Mouse (Mus musculus): ENCODE results near the gene Ggnbp2. TPM values are rescaled to one million over a fixed set of nuclear protein-coding genes. Genes with fewer than 3 reads are reported as not detected.

Ggnbp2 gene
- polyA plus RNA-seq, 1 experiment from 2014 or later: 100 TPM

Small RNAs within 50 kb of the gene (microRNA-seq; reads per million reads assigned to microRNA genes)
- not detected for gene Gm23564 (ENCODE audit: borderline number of aligned reads)

Other genes starting within 250 kb of the Ggnbp2 start
- 14.1 and 15.1 TPM in 2 replicates for gene Mrm1, start 51.3 kb downstream of the Ggnbp2 start, polyA plus RNA-seq (2015; fragmentation: Nextera tagmentation; extraction: Ambion mirVana)
- gene Dhrs11, start 41.8 kb downstream of the Ggnbp2 start, polyA plus RNA-seq (2015; fragmentation: Nextera tagmentation; extraction: Ambion mirVana): 12.0 and 12.2 TPM in 2 replicates
- gene Myo19, start 9.3 kb upstream of the Ggnbp2 start, polyA plus RNA-seq (2015; fragmentation: Nextera tagmentation; extraction: Ambion mirVana): 3.0 and 3.1 TPM in 2 replicates
- 2.0 and 2.4 TPM in 2 replicates for gene Pigw, start 9.5 kb upstream of the Ggnbp2 start, polyA plus RNA-seq (2015; fragmentation: Nextera tagmentation; extraction: Ambion mirVana)
- 68.4 and 74.4 TPM in 2 replicates for gene Znhit3, start 45.5 kb upstream of the Ggnbp2 start, polyA plus RNA-seq (2015; fragmentation: Nextera tagmentation; extraction: Ambion mirVana)
- gene Car4, start 87.0 kb upstream of the Ggnbp2 start, polyA plus RNA-seq (2015; fragmentation: Nextera tagmentation; extraction: Ambion mirVana): 8.9 and 10.1 TPM in 2 replicates

Measured in thymus, postnatal 0 days (tissue).